Mouse (Mus musculus): ENCODE measurements around the gene Gm48552. TPM values are rescaled to one million over a fixed set of nuclear protein-coding genes. Genes with fewer than 3 reads are reported as not detected.

The Gm48552 gene
- polyA plus RNA-seq, 1 experiment from 2014 or later, result 0.31 TPM

DNA sequence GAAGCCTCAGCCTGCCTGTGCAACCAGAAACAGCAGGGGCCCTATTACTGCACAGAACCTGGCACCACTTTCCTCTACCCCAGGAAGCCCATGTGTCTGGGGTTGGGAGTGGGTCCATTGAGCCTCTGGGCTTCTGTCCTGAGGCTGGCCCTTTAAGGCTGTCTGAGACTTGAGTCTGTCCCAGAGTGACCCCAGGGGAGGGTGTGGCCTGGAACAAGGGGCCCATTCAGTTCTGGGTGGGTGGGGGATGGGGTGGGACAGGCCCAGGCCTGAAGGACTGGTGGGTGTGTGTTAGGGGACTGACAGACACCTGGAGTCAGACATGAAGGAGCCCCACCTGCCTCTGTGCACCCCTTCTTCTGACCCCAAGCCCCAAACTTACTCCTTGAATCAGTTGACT is 25.9 kb downstream of the Gm48552 start:
- Histone ChIP-seq H3K4me2 (replicated peaks; ENCODE audit: low read depth) (no peak overlapping the region), H3K27me3 (replicated peaks; ENCODE audit: control insufficient read depth, insufficient read depth, low read length) (no peaks in the 10 kb centered on the region), H3K27ac (ENCODE audit: low read depth, low read length) (peak overlapping the region; percentile 7; the same call in 1 of the 2 replicates), H3K9ac (ENCODE audit: low read depth, low read length) (no peak overlapping the region), H3K4me1 (replicated peaks; ENCODE audit: control insufficient read depth, insufficient read depth, low read length) (peaks cover 17% of the 10 kb centered on the region), H3K9me3 (ENCODE audit: control insufficient read depth) (no peaks in the 10 kb centered on the region), H3K36me3 (ENCODE audit: control insufficient read depth, insufficient read depth) (no peaks in the 10 kb centered on the region), H3K4me3 (ENCODE audit: low read depth, low read length) (no peak overlapping the region)
- ATAC-seq, result no peak; the same call in 1 of the 2 replicates
- no peak for TF ChIP-seq CTCF (IDR thresholded peaks at IDR 0.05; ENCODE audit: low read depth)

GRCm38 (mm10) chr10:81415146-81415545 is 26.3 kb downstream of the Gm48552 start:
- H3K4me3 ChIP-seq (ENCODE audit: low read depth, low read length), result no peak overlapping the region
- H3K4me1 ChIP-seq (replicated peaks; ENCODE audit: control insufficient read depth, insufficient read depth, low read length), result peaks cover 17% of the 10 kb centered on the region
- no peak overlapping the region for H3K4me2 ChIP-seq (replicated peaks; ENCODE audit: low read depth)
- TF ChIP-seq CTCF (IDR thresholded peaks at IDR 0.05; ENCODE audit: low read depth), result no peak
- no peaks in the 10 kb centered on the region for H3K27me3 ChIP-seq (replicated peaks; ENCODE audit: control insufficient read depth, insufficient read depth, low read length)
- no peaks in the 10 kb centered on the region for H3K9me3 ChIP-seq (ENCODE audit: control insufficient read depth)
- peaks cover 3% of the 10 kb centered on the region; the same call in 1 of the 2 replicates for H3K36me3 ChIP-seq (ENCODE audit: control insufficient read depth, insufficient read depth)
- no peak overlapping the region for H3K27ac ChIP-seq (ENCODE audit: low read depth, low read length)
- ATAC-seq, result no peak
- H3K9ac ChIP-seq (ENCODE audit: low read depth, low read length), result no peak overlapping the region
- 76% methylated on average over 5 of the region's 5 CpGs for WGBS

DNA sequence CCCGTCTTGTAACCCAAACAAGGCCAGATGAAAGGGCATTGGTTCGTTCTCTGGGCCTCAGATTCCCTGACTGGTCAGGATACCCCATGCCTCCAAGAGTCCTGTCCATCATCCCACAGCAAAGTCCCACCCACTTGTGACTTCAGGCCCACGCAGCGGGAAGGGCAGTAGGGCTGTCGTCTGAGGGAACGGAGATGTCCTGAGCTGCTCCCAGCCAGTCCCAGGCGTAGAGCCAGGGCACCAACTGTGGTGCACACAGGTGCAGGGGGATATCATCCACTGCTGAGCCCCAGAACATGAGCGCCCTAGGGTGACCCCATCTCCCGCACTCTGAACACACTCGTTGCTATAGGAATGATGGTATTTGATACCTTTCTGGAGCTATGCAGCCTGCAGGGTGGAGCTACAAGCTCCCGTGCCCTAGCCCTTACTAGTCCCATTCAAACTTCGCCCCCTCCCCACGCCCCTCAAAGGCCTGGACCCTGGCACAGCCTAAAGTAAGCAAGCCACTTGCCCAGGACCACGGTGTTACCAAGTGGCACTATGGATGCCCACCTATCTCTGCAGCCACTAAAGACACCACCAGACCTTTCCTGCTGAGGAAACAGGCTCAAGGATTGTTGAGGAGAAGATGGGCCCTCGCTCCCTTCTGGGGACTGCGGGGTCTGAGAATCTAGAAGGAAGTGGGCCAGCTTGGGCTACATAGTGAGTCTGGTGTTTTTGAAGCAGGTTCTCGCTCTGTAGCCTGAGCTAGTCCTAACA is 26.9 kb downstream of the Gm48552 start:
- Histone ChIP-seq H3K27ac (ENCODE audit: low read depth, low read length) (no peak overlapping the region), H3K4me1 (replicated peaks; ENCODE audit: control insufficient read depth, insufficient read depth, low read length) (peaks cover 15% of the 10 kb centered on the region), H3K27me3 (replicated peaks; ENCODE audit: control insufficient read depth, insufficient read depth, low read length) (no peaks in the 10 kb centered on the region), H3K36me3 (ENCODE audit: control insufficient read depth, insufficient read depth) (peaks cover 7% of the 10 kb centered on the region; the same call in 1 of the 2 replicates), H3K9me3 (ENCODE audit: control insufficient read depth) (no peaks in the 10 kb centered on the region), H3K4me3 (ENCODE audit: low read depth, low read length) (no peak overlapping the region), H3K9ac (ENCODE audit: low read depth, low read length) (no peak overlapping the region), H3K4me2 (replicated peaks; ENCODE audit: low read depth) (no peak overlapping the region)
- TF ChIP-seq CTCF (IDR thresholded peaks at IDR 0.05; ENCODE audit: low read depth), result no peak
- WGBS, result 71% methylated on average over 17 of the region's 17 CpGs
- no peak for ATAC-seq

DNA sequence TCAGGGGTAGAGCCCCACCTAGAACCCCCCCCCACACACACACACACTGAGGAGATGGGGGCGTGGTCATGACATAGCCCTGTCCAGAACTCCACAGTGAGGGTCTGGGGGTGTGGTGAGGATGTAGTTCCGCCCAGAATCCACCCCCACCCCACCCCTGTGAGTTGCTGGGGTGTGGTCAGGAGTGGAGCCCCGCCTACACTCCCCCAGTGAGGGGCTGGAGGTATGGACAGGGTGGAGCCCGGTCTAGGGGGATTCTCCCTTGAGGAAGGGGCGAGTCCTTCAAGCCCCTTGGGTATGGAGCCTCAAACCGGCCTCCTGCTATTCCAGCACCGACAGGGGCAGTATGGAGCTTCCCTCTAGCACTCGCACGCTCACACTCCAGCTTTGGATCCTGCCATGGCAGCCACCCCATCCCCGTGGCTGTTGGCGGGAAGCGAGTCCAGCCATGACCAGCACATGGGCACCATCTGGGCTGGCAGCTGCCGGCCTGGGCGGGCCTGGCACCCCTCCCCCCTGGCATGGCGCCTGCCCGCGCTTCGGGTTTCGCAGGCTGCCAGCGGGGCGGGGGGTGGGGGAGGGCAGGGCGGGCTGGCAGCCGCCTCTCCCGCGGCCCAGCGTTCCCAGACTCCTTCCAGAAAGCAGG is 27.9 kb downstream of the Gm48552 start:
- H3K9ac ChIP-seq (ENCODE audit: low read depth, low read length), result no peak overlapping the region
- ATAC-seq, result peak; percentile 41
- TF ChIP-seq CTCF (IDR thresholded peaks at IDR 0.05; ENCODE audit: low read depth), result peak; percentile 80
- peaks cover 13% of the 10 kb centered on the region for H3K4me1 ChIP-seq (replicated peaks; ENCODE audit: control insufficient read depth, insufficient read depth, low read length)
- 5% methylated on average over 24 of the region's 26 CpGs for WGBS
- H3K4me2 ChIP-seq (replicated peaks; ENCODE audit: low read depth), result peak overlapping the region; percentile 63
- peaks cover 7% of the 10 kb centered on the region; the same call in 1 of the 2 replicates for H3K36me3 ChIP-seq (ENCODE audit: control insufficient read depth, insufficient read depth)
- H3K27ac ChIP-seq (ENCODE audit: low read depth, low read length), result peak overlapping the region; percentile 50; the same call in 1 of the 2 replicates
- H3K4me3 ChIP-seq (ENCODE audit: low read depth, low read length), result peak overlapping the region; percentile 16
- no peaks in the 10 kb centered on the region for H3K9me3 ChIP-seq (ENCODE audit: control insufficient read depth)
- no peaks in the 10 kb centered on the region for H3K27me3 ChIP-seq (replicated peaks; ENCODE audit: control insufficient read depth, insufficient read depth, low read length)

DNA sequence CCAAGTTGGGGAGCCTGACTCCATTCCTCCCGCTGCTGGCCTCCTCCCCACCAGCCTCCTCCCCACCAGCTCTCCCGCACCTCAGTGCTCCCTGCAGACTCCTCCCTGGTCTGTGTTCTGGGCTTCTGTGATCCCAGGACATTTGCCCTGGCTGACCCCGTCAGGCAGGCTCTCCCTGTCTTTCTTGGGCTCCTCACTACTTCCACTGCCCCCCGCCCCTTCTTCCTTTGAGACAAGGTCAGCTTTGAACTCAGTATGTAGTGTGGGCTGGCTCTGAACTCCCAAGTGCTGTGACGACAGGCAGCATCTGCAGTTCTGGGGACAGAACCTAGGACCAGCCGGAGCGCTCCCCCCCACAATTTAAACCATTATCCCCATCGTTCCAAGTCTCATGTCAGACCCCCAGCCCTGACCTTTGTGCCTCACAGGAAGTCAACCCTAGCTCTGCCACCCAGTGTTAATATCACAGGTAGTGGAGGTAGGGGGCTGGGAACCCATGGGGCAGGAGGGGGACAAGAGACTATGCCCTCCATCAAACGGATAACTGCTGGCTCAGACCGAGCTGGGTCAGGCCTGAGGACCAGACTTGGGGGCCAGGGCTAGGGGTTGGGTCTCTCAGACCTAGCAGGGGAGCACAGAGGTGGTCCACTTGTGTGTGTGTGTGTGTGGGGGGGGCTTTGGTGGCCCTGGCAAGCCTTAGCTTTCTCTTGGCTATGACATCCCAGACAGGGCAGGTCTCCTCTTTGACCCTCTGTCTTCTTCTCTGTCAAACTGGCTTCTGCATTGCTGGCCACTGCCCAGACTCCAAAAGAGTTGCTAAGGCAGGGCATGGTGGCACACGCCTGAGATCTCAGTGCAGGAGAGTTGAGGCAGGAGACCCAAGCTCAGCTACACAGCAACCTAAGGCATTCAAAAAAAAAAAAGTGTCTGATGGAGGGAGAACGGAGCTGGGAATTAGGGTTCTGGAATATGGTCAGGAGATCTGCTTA is 28.7 kb downstream of the Gm48552 start:
- H3K27ac ChIP-seq (ENCODE audit: low read depth, low read length), result peak overlapping the region; percentile 50; the same call in 1 of the 2 replicates
- peak overlapping the region; percentile 16 for H3K4me3 ChIP-seq (ENCODE audit: low read depth, low read length)
- peaks cover 7% of the 10 kb centered on the region; the same call in 1 of the 2 replicates for H3K36me3 ChIP-seq (ENCODE audit: control insufficient read depth, insufficient read depth)
- peak overlapping the region; percentile 63 for H3K4me2 ChIP-seq (replicated peaks; ENCODE audit: low read depth)
- no peak for ATAC-seq
- no peaks in the 10 kb centered on the region for H3K27me3 ChIP-seq (replicated peaks; ENCODE audit: control insufficient read depth, insufficient read depth, low read length)
- peaks cover 10% of the 10 kb centered on the region; the same call in 1 of the 2 replicates for H3K4me1 ChIP-seq (replicated peaks; ENCODE audit: control insufficient read depth, insufficient read depth, low read length)
- H3K9ac ChIP-seq (ENCODE audit: low read depth, low read length), result no peak overlapping the region
- 58% methylated on average over 12 of the region's 12 CpGs for WGBS
- H3K9me3 ChIP-seq (ENCODE audit: control insufficient read depth), result no peaks in the 10 kb centered on the region
- TF ChIP-seq CTCF (IDR thresholded peaks at IDR 0.05; ENCODE audit: low read depth), result no peak

Measured in intestine, postnatal 0 days (tissue).